Mouse (Mus musculus) testis, postnatal 14 days (tissue): Measurements from ENCODE around the gene BC024063.
"Not testable (repeated sequence)": the region's sequence is repeated elsewhere in the genome, so short reads cannot be mapped to it uniquely, and the experiment has no call there.

Experiments used
- DNase-seq: peaks from one replicate; pipeline ENCODE4 v3.0.0; 2021; ENCODE audit warnings: low spot score

The BC024063 gene

GRCm38 (mm10) chr10:82082728-82083621 lies at the start of gene BC024063:
TSS of gene BC024063 (plus strand) at chr10:82083353.
- DNase-seq: peak; percentile 84

- DNase-seq: no peak
Measured at GRCm38 (mm10) chr10:82042191-82042590, 41.0 kb upstream of the BC024063 start.

GRCm38 (mm10) chr10:82046603-82047002 lies 36.5 kb upstream of the BC024063 start:
- DNase-seq: no peak

GRCm38 (mm10) chr10:82047597-82048459 lies 35.3 kb upstream of the BC024063 start, which contains the start of gene Zfp873:
TSS of gene Zfp873 (plus strand) at chr10:82048123.
- peak; percentile 91 for DNase-seq

GRCm38 (mm10) chr10:82048460-82048804 lies 34.7 kb upstream of the BC024063 start:
- DNase-seq: not testable (repeated sequence)

GRCm38 (mm10) chr10:82083622-82083971 lies 444 bp downstream of the BC024063 start:
- not testable (repeated sequence) for DNase-seq

- DNase-seq: no peak
Measured at GRCm38 (mm10) chr10:82117206-82117605, 34.1 kb downstream of the BC024063 start.

GRCm38 (mm10) chr10:82127850-82128401 lies 44.8 kb downstream of the BC024063 start, which contains the start of gene AU041133:
TSS of gene AU041133 (plus strand) at chr10:82128013.
- peak; percentile 89 for DNase-seq

- no peak for DNase-seq
Measured at GRCm38 (mm10) chr10:82145282-82145681, 62.1 kb downstream of the BC024063 start.

GRCm38 (mm10) chr10:82147571-82147970 lies 64.4 kb downstream of the BC024063 start:
- DNase-seq: no peak
